Mouse (Mus musculus) G1E (cell line): ENCODE data around the gene Pbx3.

Source experiments
- CTCF ChIP-seq: IDR thresholded peaks from 2 replicates; pipeline ENCODE4 v1.5.1; 2012; ENCODE audit warnings: low read depth, low read length, inconsistent platforms, mixed read lengths
- GATA1 ChIP-seq: IDR thresholded peaks from 2 replicates; pipeline ENCODE4 v1.6.1; 2012; ENCODE audit warnings: borderline replicate concordance, low read length, inconsistent platforms, mixed read lengths
- POLR2AphosphoS5 ChIP-seq: IDR thresholded peaks from 2 replicates; pipeline ENCODE4 v1.6.1; 2012; ENCODE audit warnings: low read depth, low read length, inconsistent platforms; ENCODE audit not compliant: insufficient replicate concordance
- TAL1 ChIP-seq: conservative IDR thresholded peaks from 2 replicates; pipeline ENCODE4 v1.6.1; 2012; ENCODE audit warnings: low read depth, low read length, inconsistent platforms, mixed read lengths

DNA sequence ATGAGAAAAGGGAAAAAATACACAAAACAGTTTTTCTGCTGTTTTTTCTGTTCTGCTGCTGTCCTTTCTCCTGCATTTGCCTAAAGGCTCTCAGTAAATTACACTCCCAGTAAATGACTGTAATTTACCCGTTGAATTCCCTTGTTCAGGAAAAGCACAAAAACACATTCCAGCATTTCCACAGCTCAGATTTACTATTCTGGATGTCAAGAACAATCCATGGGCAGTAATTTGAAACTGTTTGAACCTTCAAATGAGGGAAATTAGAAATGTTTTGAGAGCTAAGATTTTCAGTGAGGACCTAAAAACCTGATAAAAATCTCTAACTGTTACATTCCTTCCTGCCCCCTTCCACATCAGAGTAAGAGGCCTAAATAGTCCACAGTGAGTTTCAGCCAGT is 119.8 kb downstream of the Pbx3 start:
- TF ChIP-seq CTCF (no peak), TAL1 (no peak), POLR2AphosphoS5 (no peak), GATA1 (no peak)
